Mouse (Mus musculus) MEL (cell line): Measurements from ENCODE around the gene 4930447C04Rik. TPM values are rescaled to one million over a fixed set of nuclear protein-coding genes. Genes with fewer than 3 reads are reported as not detected.

Source experiments
- DNase-seq: peaks from one replicate; pipeline ENCODE4 v3.0.0; 2011; ENCODE audit warnings: low read depth, low spot score
- H3K27ac ChIP-seq: 2 replicates; pipeline ENCODE4 v1.5.1; 2012; ENCODE audit warnings: low read depth, mild to moderate bottlenecking, control low read depth, low read length, moderate library complexity; ENCODE audit not compliant: control insufficient read depth
- H3K27me3 ChIP-seq, 2 experiments: fragments of 150-350 bp in 1 of 2; sonication (generic) in 1 of 2; 2 replicates each; pipeline ENCODE4 v1.6.1; 2012; ENCODE audit warnings: low read length in 2 of 2, mild to moderate bottlenecking in 2 of 2, improper control_type of control experiment in 1 of 2, moderate library complexity in 1 of 2; ENCODE audit not compliant: insufficient read depth in 2 of 2, control insufficient read depth in 1 of 2
- H3K36me3 ChIP-seq, 2 experiments: 2 replicates each; pipeline ENCODE4 v1.6.1; 2012 to 2014; ENCODE audit warnings: low read length in 2 of 2, improper control_type of control experiment in 1 of 2, inconsistent platforms in 1 of 2, mild to moderate bottlenecking in 1 of 2; ENCODE audit not compliant: insufficient read depth in 2 of 2, control insufficient read depth in 1 of 2
- H3K4me1 ChIP-seq, 2 experiments: fragments of 150-350 bp in 1 of 2; sonication (generic) in 1 of 2; 2 replicates each; pipeline ENCODE4 v1.6.1; 2012; ENCODE audit warnings: low read length in 2 of 2, improper control_type of control experiment in 1 of 2, mild to moderate bottlenecking in 1 of 2; ENCODE audit not compliant: insufficient read depth in 2 of 2, control insufficient read depth in 1 of 2
- H3K4me3 ChIP-seq, 2 experiments: fragments of 150-350 bp in 1 of 2; sonication (generic) in 1 of 2; 2 replicates each; pipeline ENCODE4 v1.5.1; 2012; ENCODE audit warnings: low read depth in 2 of 2, low read length in 2 of 2, mild to moderate bottlenecking in 2 of 2, moderate library complexity in 2 of 2, control low read depth in 1 of 2, improper control_type of control experiment in 1 of 2; ENCODE audit not compliant: control insufficient read depth in 1 of 2, insufficient read depth in 1 of 2
- H3K79me2 ChIP-seq: 2 replicates; pipeline ENCODE4 v1.6.1; 2012; ENCODE audit warnings: mild to moderate bottlenecking, low read length, moderate library complexity; ENCODE audit not compliant: control insufficient read depth, poor library complexity, insufficient read depth
- H3K9ac ChIP-seq: 2 replicates; pipeline ENCODE4 v1.6.1; 2012; ENCODE audit warnings: low read depth, mild to moderate bottlenecking, control low read depth, low read length, moderate library complexity; ENCODE audit not compliant: control insufficient read depth, poor library complexity, severe bottlenecking
- H3K9me3 ChIP-seq: fragments of 150-350 bp; sonication (generic); replicated peaks from 2 replicates; pipeline ENCODE4 v1.6.1; 2012; ENCODE audit warnings: mild to moderate bottlenecking, low read length, improper control_type of control experiment, moderate library complexity; ENCODE audit not compliant: insufficient read depth
- BHLHE40 ChIP-seq: IDR thresholded peaks from 2 replicates; pipeline ENCODE4 v1.6.1; 2012; ENCODE audit warnings: low read depth, mild to moderate bottlenecking, inconsistent platforms, low read length, improper control_type of control experiment, borderline replicate concordance
- CHD2 ChIP-seq: IDR thresholded peaks from 2 replicates; pipeline ENCODE4 v1.6.1; 2011; ENCODE audit warnings: low read length, improper control_type of control experiment
- E2F4 ChIP-seq: IDR thresholded peaks from 2 replicates; pipeline ENCODE4 v1.6.1; 2011; ENCODE audit warnings: low read depth, low read length, improper control_type of control experiment, borderline replicate concordance
- ELF1 ChIP-seq: IDR thresholded peaks from 2 replicates; pipeline ENCODE4 v1.6.1; 2014; ENCODE audit warnings: low read depth, mild to moderate bottlenecking, inconsistent platforms, low read length, improper control_type of control experiment, moderate library complexity
- EP300 ChIP-seq, 2 experiments: IDR thresholded peaks; 2 replicates each; pipeline ENCODE4 v1.6.1; 2011; ENCODE audit warnings: improper control_type of control experiment in 2 of 2, low read length in 2 of 2, low read depth in 1 of 2, mild to moderate bottlenecking in 1 of 2
- ETS1 ChIP-seq: IDR thresholded peaks from 2 replicates; pipeline ENCODE4 v1.6.1; 2012; ENCODE audit warnings: low read depth, mild to moderate bottlenecking, inconsistent platforms, low read length, improper control_type of control experiment, moderate library complexity
- HCFC1 ChIP-seq: IDR thresholded peaks from 2 replicates; pipeline ENCODE4 v1.6.1; 2012; ENCODE audit warnings: low read depth, mild to moderate bottlenecking, inconsistent platforms, low read length, improper control_type of control experiment, moderate library complexity
- KAT2A ChIP-seq: conservative IDR thresholded peaks from 2 replicates; pipeline ENCODE4 v1.6.1; 2012; ENCODE audit warnings: low read depth, low read length, improper control_type of control experiment, inconsistent platforms
- MAFK ChIP-seq: IDR thresholded peaks from 2 replicates; pipeline ENCODE4 v1.6.1; 2011; ENCODE audit warnings: low read depth, mild to moderate bottlenecking, low read length, improper control_type of control experiment, borderline replicate concordance
- MAX ChIP-seq: IDR thresholded peaks from 2 replicates; pipeline ENCODE4 v1.6.1; 2011; ENCODE audit warnings: low read length, improper control_type of control experiment
- MAZ ChIP-seq: IDR thresholded peaks from 2 replicates; pipeline ENCODE4 v1.6.1; 2012; ENCODE audit warnings: low read depth, mild to moderate bottlenecking, inconsistent platforms, low read length, improper control_type of control experiment
- MYB ChIP-seq: IDR thresholded peaks from 2 replicates; pipeline ENCODE4 v1.6.1; 2011; ENCODE audit warnings: mild to moderate bottlenecking, low read depth, low read length, improper control_type of control experiment
- MYC ChIP-seq: IDR thresholded peaks from 2 replicates; pipeline ENCODE4 v1.6.1; 2011; ENCODE audit warnings: low read depth, mild to moderate bottlenecking, low read length, improper control_type of control experiment, moderate library complexity
- TAL1 ChIP-seq: IDR thresholded peaks from 2 replicates; pipeline ENCODE4 v1.6.1; 2012; ENCODE audit warnings: mild to moderate bottlenecking, inconsistent platforms, low read length, moderate library complexity, mixed read lengths
- TBP ChIP-seq: IDR thresholded peaks from 2 replicates; pipeline ENCODE4 v1.8.0; 2011; ENCODE audit warnings: low read depth, low read length, improper control_type of control experiment
- TCF12 ChIP-seq: IDR thresholded peaks from 2 replicates; pipeline ENCODE4 v1.6.1; 2014; ENCODE audit warnings: low read depth, mild to moderate bottlenecking, inconsistent platforms, low read length, improper control_type of control experiment, moderate library complexity
- UBTF ChIP-seq: IDR thresholded peaks from 2 replicates; pipeline ENCODE4 v1.6.1; 2012; ENCODE audit warnings: low read depth, mild to moderate bottlenecking, inconsistent platforms, low read length, improper control_type of control experiment, moderate library complexity, borderline replicate concordance; ENCODE audit not compliant: insufficient read depth
- ZC3H11A ChIP-seq: IDR thresholded peaks from 2 replicates; pipeline ENCODE4 v1.6.1; 2012; ENCODE audit warnings: low read depth, mild to moderate bottlenecking, inconsistent platforms, low read length, improper control_type of control experiment
- ZKSCAN1 ChIP-seq: IDR thresholded peaks from 2 replicates; pipeline ENCODE4 v1.6.1; 2012; ENCODE audit warnings: low read depth, mild to moderate bottlenecking, inconsistent platforms, low read length, improper control_type of control experiment, moderate library complexity
- polyA plus RNA-seq, 2 experiments: library from polyadenylated mRNA; stranded (reverse) in 1 of 2; unstranded in 1 of 2; fragments of >175 nt in 1 of 2; fragments of >200 nt in 1 of 2; gene quantifications; 2 replicates each; pipeline versions ENCODE4 v1.2.1 to v1.2.4; 2012; ENCODE audit warnings: low replicate concordance in 2 of 2, low read depth in 1 of 2; ENCODE audit not compliant: insufficient read length in 2 of 2, insufficient read depth in 1 of 2, missing spikeins in 1 of 2
- total RNA-seq: library from RNA; depleted of rRNA; stranded (reverse); fragments of 300-350 nt; gene quantifications from 2 replicates; pipeline ENCODE4 v1.2.3, GENCODE M21; 2012

4930447C04Rik gene
- total and polyA plus RNA-seq, 3 experiments: not detected

DNA sequence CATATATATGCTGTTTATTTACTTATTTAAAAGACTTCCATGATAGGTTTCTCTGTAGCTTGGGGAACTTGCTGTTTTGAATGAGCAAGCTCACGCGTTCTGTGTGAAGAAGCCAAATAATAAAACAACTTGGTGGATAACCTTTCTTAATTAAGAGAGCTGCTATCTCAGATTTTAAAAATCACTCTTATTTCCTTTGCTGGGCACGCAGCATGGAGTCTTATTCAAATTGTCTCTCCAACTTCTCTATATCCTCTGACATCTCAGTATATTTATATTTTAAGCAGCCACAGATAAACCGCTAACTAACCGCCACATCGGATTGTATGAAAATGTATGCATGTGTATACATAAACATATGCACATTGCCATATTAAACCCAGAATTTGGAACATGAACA is 1.6 kb upstream of the 4930447C04Rik start:
- Histone ChIP-seq H3K79me2 (no peaks in the 10 kb centered on the region), H3K27ac (no peak overlapping the region), H3K9me3 (no peaks in the 10 kb centered on the region), H3K36me3 (no peaks in the 10 kb centered on the region), H3K4me1 (no peaks in the 10 kb centered on the region), H3K9ac (no peak overlapping the region), H3K4me3 (no peak overlapping the region), H3K27me3 (peaks cover 0 to 2% of the 10 kb centered on the region in 2 experiments; a peak in 2 of 4 replicates)
- TF ChIP-seq MYC (no peak), MAZ (no peak), MAFK (no peak), HCFC1 (no peak), TAL1 (no peak), MAX (no peak), UBTF (no peak), CHD2 (no peak), E2F4 (no peak), ZC3H11A (no peak)
- no peak for DNase-seq

DNA sequence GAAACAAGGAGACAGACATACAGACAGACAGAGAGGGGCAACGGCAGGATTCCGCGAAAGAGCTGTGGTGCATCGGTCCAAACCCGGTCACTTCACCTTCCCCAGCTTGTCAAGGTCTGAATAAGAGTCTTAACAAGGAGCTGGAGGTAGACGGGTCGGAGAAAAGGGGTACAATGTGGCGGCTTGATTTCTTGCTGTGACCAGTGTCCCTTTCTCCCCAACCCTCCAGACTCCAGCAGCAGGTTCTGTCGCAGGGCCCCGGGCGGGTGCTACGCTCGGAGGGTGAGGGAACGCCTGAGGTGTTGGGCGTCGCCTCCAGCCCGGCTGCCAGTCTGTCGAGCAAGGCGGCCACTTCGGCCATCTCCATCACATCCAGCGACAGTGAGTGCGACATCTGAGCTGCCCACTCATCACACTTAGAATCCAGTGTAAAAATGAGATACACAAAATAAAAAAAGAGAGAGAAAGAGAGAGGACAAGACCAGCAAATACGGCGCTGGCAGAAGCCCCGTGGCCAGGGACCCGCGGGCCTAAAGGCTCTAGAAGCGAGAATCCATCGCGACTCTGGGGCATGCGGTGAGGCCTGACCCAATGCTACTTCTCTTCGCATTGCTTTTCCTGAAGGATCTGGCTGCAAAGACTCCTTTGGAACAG is 951 bp upstream of the 4930447C04Rik start:
- Histone ChIP-seq H3K4me3 (no peak overlapping the region), H3K9me3 (no peaks in the 10 kb centered on the region), H3K4me1 (no peaks in the 10 kb centered on the region), H3K36me3 (no peaks in the 10 kb centered on the region), H3K27me3 (no peaks in the 10 kb centered on the region), H3K79me2 (no peaks in the 10 kb centered on the region), H3K9ac (no peak overlapping the region), H3K27ac (no peak overlapping the region)
- no peak for DNase-seq
- TF ChIP-seq MYB: no peak
- no peak for TF ChIP-seq TCF12
- no peak for TF ChIP-seq EP300 (IDR thresholded peaks at IDR 0.05; ENCODE audit: low read depth in 1 of 2, low read length in 2 of 2)
- TF ChIP-seq KAT2A: no peak
- TF ChIP-seq TBP: no peak
- no peak for TF ChIP-seq MAZ
- TF ChIP-seq ETS1: no peak
- no peak for TF ChIP-seq BHLHE40
- no peak for TF ChIP-seq ELF1
- TF ChIP-seq ZKSCAN1: no peak
- no peak for TF ChIP-seq MAFK
- no peak for TF ChIP-seq UBTF
